Mouse (Mus musculus): ENCODE data around the gene Abcc10. TPM values are rescaled to one million over a fixed set of nuclear protein-coding genes. Genes with fewer than 3 reads are reported as not detected.

Abcc10 gene
- polyA plus RNA-seq (2021) = 7.6 TPM

GRCm38 (mm10) chr17:46327906-46328534 lies at the start of gene Abcc10:
Abcc10 (minus strand) TSS chr17:46328352.
- peak; percentile 68 for DNase-seq (ENCODE audit: low read depth, low spot score)
- TF ChIP-seq CTCF (IDR thresholded peaks at IDR 0.05) = no peak
- in situ Hi-C loops (cut with MboI; ENCODE audit: low pct_unique_long_range_greater_than_20kb) = no loop called here
- no peaks in the 10 kb centered on the region for H3K27me3 ChIP-seq
- ChIA-PET POLR2A (interaction anchor here (0.7 to 1.1 kb wide), 2 partner anchors 47 to 1254 kb away, joined by 4 to 9 read pairs; no protein-coding TSS in a partner anchor), CTCF (interaction anchor here (1.1 to 1.7 kb wide), 5 partner anchors 12 to 62 kb away, joined by 3 to 4 read pairs (median 3); no protein-coding TSS in a partner anchor)
- ATAC-seq = peak; percentile 90

- ATAC-seq (no peak), DNase-seq (ENCODE audit: low read depth, low spot score) (no peak)
- TF ChIP-seq CTCF (IDR thresholded peaks at IDR 0.05) = peak; percentile 54
- H3K27me3 ChIP-seq = peaks cover 30% of the 10 kb centered on the region
- CTCF ChIA-PET = interaction anchor here (0.9 to 1.3 kb wide), 2 partner anchors 16 to 21 kb away, joined by 3 read pairs; no protein-coding TSS in a partner anchor
- POLR2A ChIA-PET = no interaction called here
- in situ Hi-C loops (cut with MboI; ENCODE audit: low pct_unique_long_range_greater_than_20kb) = no loop called here
Observed at GRCm38 (mm10) chr17:46371783-46372182, 43.6 kb upstream of the Abcc10 start.

- no peak for TF ChIP-seq CTCF (IDR thresholded peaks at IDR 0.05)
- DNase-seq (ENCODE audit: low read depth, low spot score) (no peak), ATAC-seq (no peak)
- ChIA-PET CTCF (no interaction called here), POLR2A (no interaction called here)
- H3K27me3 ChIP-seq = no peaks in the 10 kb centered on the region
- in situ Hi-C loops (cut with MboI; ENCODE audit: low pct_unique_long_range_greater_than_20kb) = no loop called here
Observed at GRCm38 (mm10) chr17:46351026-46351700, 23.0 kb upstream of the Abcc10 start.

GRCm38 (mm10) chr17:46341208-46341607 lies 13.1 kb upstream of the Abcc10 start:
- DNase-seq (ENCODE audit: low read depth, low spot score) (no peak), ATAC-seq (no peak)
- POLR2A ChIA-PET = no interaction called here
- peaks cover 21% of the 10 kb centered on the region for H3K27me3 ChIP-seq
- CTCF ChIA-PET = no interaction called here
- in situ Hi-C loops (cut with MboI; ENCODE audit: low pct_unique_long_range_greater_than_20kb) = loop anchor here (5.0 kb wide), 1 partner anchor 36 kb away; no protein-coding TSS in a partner anchor
- TF ChIP-seq CTCF (IDR thresholded peaks at IDR 0.05) = no peak

- POLR2A ChIA-PET = no interaction called here
- in situ Hi-C loops (cut with MboI; ENCODE audit: low pct_unique_long_range_greater_than_20kb) = no loop called here
- peak; percentile 74 for TF ChIP-seq CTCF (IDR thresholded peaks at IDR 0.05)
- no peak for ATAC-seq
- peaks cover 8% of the 10 kb centered on the region for H3K27me3 ChIP-seq
- CTCF ChIA-PET = no interaction called here
- no peak for DNase-seq (ENCODE audit: low read depth, low spot score)
Observed at GRCm38 (mm10) chr17:46336475-46336874, 8.3 kb upstream of the Abcc10 start.

GRCm38 (mm10) chr17:46328723-46329122 lies 571 bp upstream of the Abcc10 start:
- POLR2A ChIA-PET = no interaction called here

GRCm38 (mm10) chr17:46327413-46327905 lies 693 bp downstream of the Abcc10 start:
- DNase-seq (ENCODE audit: low read depth, low spot score) (no peak), ATAC-seq (peak; percentile 29)
- TF ChIP-seq CTCF (IDR thresholded peaks at IDR 0.05) = no peak
- H3K27me3 ChIP-seq = no peaks in the 10 kb centered on the region
- in situ Hi-C loops (cut with MboI; ENCODE audit: low pct_unique_long_range_greater_than_20kb) = no loop called here
- CTCF ChIA-PET = interaction anchor here (1.1 to 1.7 kb wide), 4 partner anchors 11 to 61 kb away, joined by 3 to 4 read pairs (median 3); no protein-coding TSS in a partner anchor
- POLR2A ChIA-PET = interaction anchor here (0.5 to 1.1 kb wide), 3 partner anchors 47 to 1253 kb away, joined by 4 to 9 read pairs (median 6); no protein-coding TSS in a partner anchor

More at GRCm38 (mm10) chr17:46328723-46329122, 571 bp upstream of the Abcc10 start:
- no peak for TF ChIP-seq CTCF (IDR thresholded peaks at IDR 0.05)
- ATAC-seq (no peak), DNase-seq (ENCODE audit: low read depth, low spot score) (no peak)
- in situ Hi-C loops (cut with MboI; ENCODE audit: low pct_unique_long_range_greater_than_20kb) = no loop called here
- H3K27me3 ChIP-seq = no peaks in the 10 kb centered on the region
- CTCF ChIA-PET = interaction anchor here (1.1 to 1.6 kb wide), 3 partner anchors 14 to 62 kb away, joined by 3 to 4 read pairs (median 3); no protein-coding TSS in a partner anchor

- TF ChIP-seq CTCF (IDR thresholded peaks at IDR 0.05) = no peak
- in situ Hi-C loops (cut with MboI; ENCODE audit: low pct_unique_long_range_greater_than_20kb) = no loop called here
- ATAC-seq = no peak
- no peak for DNase-seq (ENCODE audit: low read depth, low spot score)
- CTCF ChIA-PET = no interaction called here
- POLR2A ChIA-PET = interaction anchor here (0.6 to 0.7 kb wide), 2 partner anchors 57 to 543 kb away, joined by 3 read pairs; no protein-coding TSS in a partner anchor
- H3K27me3 ChIP-seq = no peaks in the 10 kb centered on the region
Observed at GRCm38 (mm10) chr17:46322046-46322823, 5.9 kb downstream of the Abcc10 start.

- TF ChIP-seq CTCF (IDR thresholded peaks at IDR 0.05) = no peak
- in situ Hi-C loops (cut with MboI; ENCODE audit: low pct_unique_long_range_greater_than_20kb) = no loop called here
- POLR2A ChIA-PET = no interaction called here
- no peaks in the 10 kb centered on the region for H3K27me3 ChIP-seq
- DNase-seq (ENCODE audit: low read depth, low spot score) (no peak), ATAC-seq (peak; percentile 35)
- CTCF ChIA-PET = no interaction called here
Observed at GRCm38 (mm10) chr17:46320492-46320891, 7.7 kb downstream of the Abcc10 start.

GRCm38 (mm10) chr17:46315813-46316212 lies 12.3 kb downstream of the Abcc10 start:
- ChIA-PET POLR2A (no interaction called here), CTCF (interaction anchor here (1.1 kb wide), 1 partner anchor 12 kb away, joined by 4 read pairs; the partner anchor contains the start of gene Abcc10)
- no peaks in the 10 kb centered on the region for H3K27me3 ChIP-seq
- ATAC-seq (no peak), DNase-seq (ENCODE audit: low read depth, low spot score) (no peak)
- TF ChIP-seq CTCF (IDR thresholded peaks at IDR 0.05) = no peak
- in situ Hi-C loops (cut with MboI; ENCODE audit: low pct_unique_long_range_greater_than_20kb) = no loop called here
